Mouse (Mus musculus): ENCODE results near the gene Syngr1. TPM values are rescaled to one million over a fixed set of nuclear protein-coding genes. Genes with fewer than 3 reads are reported as not detected.
"Not testable (repeated sequence)": the region's sequence is repeated elsewhere in the genome, so short reads cannot be mapped to it uniquely, and the experiment has no call there.

The Syngr1 gene
- polyA plus RNA-seq, 1 experiment from 2014 or later: 38.6 TPM

DNA sequence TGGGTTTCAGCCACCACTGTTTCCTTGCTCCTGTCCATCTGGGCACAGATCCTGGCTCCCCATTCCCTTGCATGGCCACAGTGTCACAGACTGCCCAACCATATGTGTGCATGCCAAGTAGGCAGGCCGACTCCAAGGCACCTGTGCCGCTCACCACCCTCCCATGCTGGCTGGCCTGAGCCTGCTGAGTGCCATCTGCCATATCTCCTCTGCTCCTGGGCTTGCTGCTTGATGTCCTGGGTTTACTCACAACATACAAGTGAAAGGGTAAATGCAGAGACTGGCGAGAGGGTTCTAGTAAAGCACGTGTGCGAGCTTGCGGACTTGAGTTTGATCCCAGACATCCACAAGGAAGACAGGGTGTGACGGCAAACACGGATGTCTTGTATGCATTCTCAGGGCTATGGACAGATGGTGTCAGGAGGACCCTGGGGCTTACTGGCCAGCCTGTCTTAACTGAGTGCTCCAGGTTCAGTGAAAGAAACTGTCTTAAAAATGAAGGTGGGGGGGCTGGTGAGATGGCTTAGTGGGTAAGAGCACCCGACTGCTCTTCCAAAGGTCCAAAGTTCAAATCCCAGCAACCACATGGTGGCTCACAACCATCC, 30.7 kb downstream of the Syngr1 start:
- H3K36me3 ChIP-seq (ENCODE audit: control insufficient read depth, insufficient read depth, low read length): no peaks in the 10 kb centered on the region
- peaks cover 6% of the 10 kb centered on the region for H3K4me1 ChIP-seq (replicated peaks; ENCODE audit: control insufficient read depth, insufficient read depth, low read length)
- no peak; the same call in 1 of the 2 replicates for ATAC-seq (replicated peaks; ENCODE audit: low FRiP score)
- no peak overlapping the region for H3K27ac ChIP-seq (ENCODE audit: low read depth, low read length)
- no peak overlapping the region for H3K9ac ChIP-seq (ENCODE audit: low read depth, low read length)
- no peak overlapping the region for H3K4me3 ChIP-seq (ENCODE audit: low read depth, low read length)
- no peaks in the 10 kb centered on the region for H3K9me3 ChIP-seq (ENCODE audit: control insufficient read depth, low read length)
- 91% methylated on average over 9 of the region's 9 CpGs for WGBS
- H3K27me3 ChIP-seq (replicated peaks; ENCODE audit: control insufficient read depth, insufficient read depth, low read length): no peaks in the 10 kb centered on the region
- no peak for DNase-seq (ENCODE audit: low spot score)
- no peak overlapping the region for H3K4me2 ChIP-seq

DNA sequence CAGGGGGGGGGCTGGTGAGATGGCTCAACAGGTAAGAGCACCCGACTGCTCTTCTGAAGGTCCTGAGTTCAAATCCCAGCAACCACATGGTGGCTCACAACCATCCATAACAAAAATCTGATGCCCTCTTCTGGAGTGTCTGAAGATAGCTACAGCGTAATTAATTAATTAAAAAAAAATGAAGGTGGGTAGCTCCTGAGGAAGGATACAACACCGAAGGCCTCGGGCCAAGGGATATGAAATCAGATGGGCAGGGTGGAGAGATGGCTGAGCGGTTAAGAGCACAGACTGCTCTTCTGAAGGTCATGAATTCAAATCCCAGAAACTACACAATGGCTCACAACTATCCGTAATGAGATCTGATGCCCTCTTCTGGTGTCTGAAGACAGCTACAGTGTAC, 31.3 kb downstream of the Syngr1 start:
- H3K4me2 ChIP-seq; H3K9ac ChIP-seq (ENCODE audit: low read depth, low read length); H3K4me3 ChIP-seq (ENCODE audit: low read depth, low read length); H3K36me3 ChIP-seq (ENCODE audit: control insufficient read depth, insufficient read depth, low read length); H3K9me3 ChIP-seq (ENCODE audit: control insufficient read depth, low read length); H3K27me3 ChIP-seq (replicated peaks; ENCODE audit: control insufficient read depth, insufficient read depth, low read length); H3K4me1 ChIP-seq (replicated peaks; ENCODE audit: control insufficient read depth, insufficient read depth, low read length); H3K27ac ChIP-seq (ENCODE audit: low read depth, low read length); ATAC-seq (replicated peaks; ENCODE audit: low FRiP score); DNase-seq (ENCODE audit: low spot score): not testable (repeated sequence)
- 85% methylated on average over 6 of the region's 6 CpGs for WGBS

DNA sequence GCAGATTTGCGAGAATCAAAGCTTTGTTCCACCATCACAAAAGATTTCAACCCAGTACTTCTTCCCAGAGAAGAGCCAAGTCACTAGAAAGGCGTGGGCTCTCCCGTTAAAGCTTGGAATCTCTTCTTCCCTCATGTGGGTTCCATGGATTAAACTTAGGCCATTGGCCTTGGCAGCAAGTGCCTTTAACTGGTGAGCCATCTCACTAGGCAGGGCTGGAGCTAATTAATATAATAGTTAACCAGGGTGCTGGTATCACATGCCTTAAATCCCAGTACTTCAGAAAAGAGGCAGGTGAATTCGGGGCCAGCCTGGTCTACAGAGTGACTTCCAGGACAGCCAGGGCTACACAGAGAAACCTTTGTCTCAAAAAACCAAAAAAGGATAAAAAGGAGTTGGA, 33.5 kb downstream of the Syngr1 start:
- no peak for DNase-seq (ENCODE audit: low spot score)
- no peak for ATAC-seq (replicated peaks; ENCODE audit: low FRiP score)
- no peaks in the 10 kb centered on the region for H3K9me3 ChIP-seq (ENCODE audit: control insufficient read depth, low read length)
- H3K36me3 ChIP-seq (ENCODE audit: control insufficient read depth, insufficient read depth, low read length): no peaks in the 10 kb centered on the region
- H3K4me2 ChIP-seq: no peak overlapping the region
- H3K4me1 ChIP-seq (replicated peaks; ENCODE audit: control insufficient read depth, insufficient read depth, low read length): peaks cover 9% of the 10 kb centered on the region
- H3K9ac ChIP-seq (ENCODE audit: low read depth, low read length): no peak overlapping the region
- no peaks in the 10 kb centered on the region for H3K27me3 ChIP-seq (replicated peaks; ENCODE audit: control insufficient read depth, insufficient read depth, low read length)
- no peak overlapping the region for H3K27ac ChIP-seq (ENCODE audit: low read depth, low read length)
- WGBS: 78% methylated on average over 4 of the region's 4 CpGs
- H3K4me3 ChIP-seq (ENCODE audit: low read depth, low read length): no peak overlapping the region

DNA sequence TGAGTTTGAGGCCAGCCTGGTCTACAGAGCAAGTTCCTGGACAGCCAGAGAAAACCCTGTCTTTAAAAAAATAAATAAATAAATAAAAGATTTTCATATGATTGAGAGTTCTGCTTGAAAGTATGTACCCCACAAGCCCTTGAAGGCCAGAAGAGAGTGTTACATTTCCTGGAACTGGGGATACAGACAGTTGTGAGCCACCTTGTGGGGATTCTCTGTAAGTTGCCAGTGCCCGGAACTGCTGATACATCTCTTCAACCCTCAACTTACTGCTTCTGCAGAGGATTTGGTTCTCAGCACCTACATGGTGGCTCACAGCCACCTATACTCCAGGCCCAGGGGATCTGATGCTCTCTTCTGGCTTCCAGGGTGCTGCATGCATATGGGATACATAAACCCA, 36.1 kb downstream of the Syngr1 start:
- H3K36me3 ChIP-seq (ENCODE audit: control insufficient read depth, insufficient read depth, low read length): no peaks in the 10 kb centered on the region
- ATAC-seq (replicated peaks; ENCODE audit: low FRiP score) (no peak), DNase-seq (ENCODE audit: low spot score) (no peak)
- no peaks in the 10 kb centered on the region for H3K9me3 ChIP-seq (ENCODE audit: control insufficient read depth, low read length)
- H3K27ac ChIP-seq (ENCODE audit: low read depth, low read length): no peak overlapping the region
- H3K9ac ChIP-seq (ENCODE audit: low read depth, low read length): no peak overlapping the region
- WGBS: 46% methylated on average over 1 of the region's 1 CpGs
- H3K4me1 ChIP-seq (replicated peaks; ENCODE audit: control insufficient read depth, insufficient read depth, low read length): peaks cover 28% of the 10 kb centered on the region
- no peak overlapping the region for H3K4me3 ChIP-seq (ENCODE audit: low read depth, low read length)
- H3K27me3 ChIP-seq (replicated peaks; ENCODE audit: control insufficient read depth, insufficient read depth, low read length): no peaks in the 10 kb centered on the region
- H3K4me2 ChIP-seq: no peak overlapping the region

DNA sequence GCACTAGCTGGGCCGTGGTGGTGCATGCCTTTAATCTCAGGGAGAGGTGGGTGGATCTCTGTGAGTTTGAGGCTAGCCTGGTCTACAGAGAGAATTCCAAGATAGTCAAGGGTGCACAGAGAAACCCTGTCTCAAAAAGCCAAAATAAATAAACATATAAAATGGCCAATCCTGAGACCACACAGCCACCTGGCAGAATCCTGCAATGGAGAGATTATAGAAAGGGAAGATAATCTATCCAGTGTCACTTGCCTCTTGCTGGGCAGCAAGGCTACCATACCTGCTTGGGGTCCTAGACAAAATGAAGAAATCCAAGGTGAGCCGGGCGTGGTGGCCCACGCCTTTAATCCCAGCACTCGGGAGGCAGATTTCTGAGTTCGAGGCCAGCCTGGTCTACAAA, 38.8 kb downstream of the Syngr1 start:
- DNase-seq (ENCODE audit: low spot score) (no peak), ATAC-seq (replicated peaks; ENCODE audit: low FRiP score) (no peak)
- H3K27me3 ChIP-seq (replicated peaks; ENCODE audit: control insufficient read depth, insufficient read depth, low read length): no peaks in the 10 kb centered on the region
- H3K27ac ChIP-seq (ENCODE audit: low read depth, low read length): peak overlapping the region; percentile 95
- WGBS: 66% methylated on average over 6 of the region's 6 CpGs
- peak overlapping the region; percentile 56; the same call in 1 of the 2 replicates for H3K4me2 ChIP-seq
- no peaks in the 10 kb centered on the region for H3K9me3 ChIP-seq (ENCODE audit: control insufficient read depth, low read length)
- H3K4me1 ChIP-seq (replicated peaks; ENCODE audit: control insufficient read depth, insufficient read depth, low read length): peaks cover 39% of the 10 kb centered on the region
- no peak overlapping the region for H3K9ac ChIP-seq (ENCODE audit: low read depth, low read length)
- no peak overlapping the region for H3K4me3 ChIP-seq (ENCODE audit: low read depth, low read length)
- H3K36me3 ChIP-seq (ENCODE audit: control insufficient read depth, insufficient read depth, low read length): no peaks in the 10 kb centered on the region

DNA sequence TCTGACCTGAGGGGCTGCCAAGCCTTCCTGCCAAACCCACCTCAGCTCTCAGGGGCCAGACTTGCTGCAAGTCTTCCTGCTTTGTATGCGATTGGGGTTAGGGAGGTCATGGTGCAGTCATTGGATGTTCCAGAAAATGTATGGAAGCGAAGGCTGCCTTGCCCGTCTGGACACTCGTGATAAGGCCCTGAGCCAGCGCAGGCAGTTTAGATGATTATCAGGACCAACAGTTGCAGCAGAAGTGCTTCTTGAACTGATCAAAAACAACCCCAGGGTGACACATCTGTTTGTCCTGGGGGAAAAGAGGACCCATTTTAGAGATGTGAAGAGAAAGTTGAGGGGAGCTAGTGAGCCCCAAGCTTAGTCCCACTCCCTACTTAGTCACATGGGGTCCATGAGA, 39.6 kb downstream of the Syngr1 start:
- Histone ChIP-seq H3K27me3 (replicated peaks; ENCODE audit: control insufficient read depth, insufficient read depth, low read length) (no peaks in the 10 kb centered on the region), H3K9ac (ENCODE audit: low read depth, low read length) (peak overlapping the region; percentile 56), H3K36me3 (ENCODE audit: control insufficient read depth, insufficient read depth, low read length) (no peaks in the 10 kb centered on the region), H3K27ac (ENCODE audit: low read depth, low read length) (peak overlapping the region; percentile 95), H3K4me2 (peak overlapping the region; percentile 56), H3K4me3 (ENCODE audit: low read depth, low read length) (peak overlapping the region; percentile 3; the same call in 1 of the 2 replicates), H3K4me1 (replicated peaks; ENCODE audit: control insufficient read depth, insufficient read depth, low read length) (peaks cover 46% of the 10 kb centered on the region), H3K9me3 (ENCODE audit: control insufficient read depth, low read length) (no peaks in the 10 kb centered on the region)
- ATAC-seq (replicated peaks; ENCODE audit: low FRiP score) (peak; percentile 64), DNase-seq (ENCODE audit: low spot score) (peak; percentile 63)
- WGBS: 43% methylated on average over 5 of the region's 5 CpGs

DNA sequence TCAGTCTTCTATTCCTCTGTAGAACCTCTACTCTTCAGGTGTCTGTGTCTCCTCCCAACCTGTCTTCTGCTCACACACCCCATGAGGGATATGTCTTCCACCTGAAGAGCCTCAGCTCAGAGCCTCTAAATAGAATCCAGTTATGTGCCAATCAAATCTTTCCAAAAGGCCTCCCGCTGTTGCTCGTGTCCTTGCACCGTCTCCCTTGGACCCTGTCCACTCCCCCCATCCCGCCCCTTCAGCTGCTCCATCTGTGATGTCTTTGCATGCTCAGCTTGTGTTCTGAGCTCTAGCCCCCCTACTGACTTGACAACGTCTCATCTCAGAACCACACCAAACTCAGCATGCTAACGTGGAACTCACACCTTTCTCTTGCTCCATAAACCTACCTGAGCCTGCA, 40.3 kb downstream of the Syngr1 start:
- Histone ChIP-seq H3K27ac (ENCODE audit: low read depth, low read length) (peak overlapping the region; percentile 95), H3K4me2 (peak overlapping the region; percentile 56), H3K27me3 (replicated peaks; ENCODE audit: control insufficient read depth, insufficient read depth, low read length) (no peaks in the 10 kb centered on the region), H3K36me3 (ENCODE audit: control insufficient read depth, insufficient read depth, low read length) (peaks cover 3% of the 10 kb centered on the region; the same call in 1 of the 2 replicates), H3K4me1 (replicated peaks; ENCODE audit: control insufficient read depth, insufficient read depth, low read length) (peaks cover 50% of the 10 kb centered on the region), H3K9me3 (ENCODE audit: control insufficient read depth, low read length) (no peaks in the 10 kb centered on the region), H3K4me3 (ENCODE audit: low read depth, low read length) (no peak overlapping the region), H3K9ac (ENCODE audit: low read depth, low read length) (peak overlapping the region; percentile 56)
- WGBS: 60% methylated on average over 6 of the region's 6 CpGs
- DNase-seq (ENCODE audit: low spot score) (no peak), ATAC-seq (replicated peaks; ENCODE audit: low FRiP score) (no peak)

DNA sequence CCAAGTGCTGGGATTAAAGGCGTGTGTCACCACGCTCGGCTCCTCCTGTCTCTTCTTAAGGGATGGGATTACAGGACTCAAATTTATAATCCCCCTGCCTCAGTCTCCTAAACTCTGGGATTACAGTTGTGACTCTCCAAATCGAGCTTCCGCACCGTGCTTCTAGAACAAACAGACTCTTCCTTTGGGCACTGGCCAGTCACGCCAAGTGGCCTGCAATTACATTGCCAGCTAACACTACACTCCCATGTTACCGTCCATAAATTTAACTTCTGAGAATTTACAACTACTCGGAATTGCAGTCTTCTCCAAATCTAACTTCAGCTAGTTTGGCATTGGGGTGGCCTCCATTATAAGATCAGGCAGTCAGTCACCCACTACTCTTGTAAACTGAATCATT, 41.3 kb downstream of the Syngr1 start:
- H3K9me3 ChIP-seq (ENCODE audit: control insufficient read depth, low read length): no peaks in the 10 kb centered on the region

DNA sequence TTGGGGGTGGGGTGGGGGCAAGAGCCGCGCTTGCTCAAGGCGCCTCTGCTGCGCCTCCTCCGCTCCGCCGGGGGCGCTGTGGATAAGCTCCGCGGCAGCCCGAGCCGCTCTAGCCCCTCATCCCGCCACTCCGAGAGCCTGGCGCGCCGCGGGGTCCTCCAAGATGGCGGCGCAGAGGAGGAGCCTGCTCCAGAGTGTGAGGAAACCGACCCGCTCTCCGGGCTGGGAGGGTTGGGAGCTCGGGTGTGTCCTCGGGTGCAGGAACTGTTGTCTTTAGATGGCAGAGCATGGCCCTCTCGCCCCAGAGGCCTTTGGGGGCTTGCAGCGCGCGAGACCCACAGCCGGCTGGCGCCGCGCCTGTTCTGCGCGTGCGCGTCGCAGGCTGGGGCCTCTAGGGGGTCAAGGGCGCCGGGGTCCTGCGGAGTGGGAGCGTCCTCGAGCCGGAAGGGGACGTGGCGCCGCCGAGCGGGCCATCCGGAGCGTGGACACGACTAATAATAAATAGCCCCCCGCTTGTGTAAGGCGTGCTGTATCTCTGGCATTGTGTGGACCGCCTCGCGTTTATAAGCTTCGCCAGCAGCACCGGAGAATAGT, 42.0 kb downstream of the Syngr1 start, which contains the start of gene Tab1:
Gene Tab1 (plus strand): TSS at position 135 of the 594 bp plus-strand sequence.
- H3K4me1 ChIP-seq (replicated peaks; ENCODE audit: control insufficient read depth, insufficient read depth, low read length): peaks cover 56% of the 10 kb centered on the region
- peak; percentile 87 for ATAC-seq (replicated peaks; ENCODE audit: low FRiP score)
- H3K4me2 ChIP-seq: peak within 1 kb of the TSS; percentile 81
- H3K36me3 ChIP-seq (ENCODE audit: control insufficient read depth, insufficient read depth, low read length): peaks cover 6% of the 10 kb centered on the region; the same call in 1 of the 2 replicates
- DNase-seq (ENCODE audit: low spot score): peak; percentile 97
- no peaks in the 10 kb centered on the region for H3K27me3 ChIP-seq (replicated peaks; ENCODE audit: control insufficient read depth, insufficient read depth, low read length)
- H3K9ac ChIP-seq (ENCODE audit: low read depth, low read length): peak within 1 kb of the TSS; percentile 90
- peak within 1 kb of the TSS; percentile 99 for H3K27ac ChIP-seq (ENCODE audit: low read depth, low read length)
- no peaks in the 10 kb centered on the region for H3K9me3 ChIP-seq (ENCODE audit: control insufficient read depth, low read length)
- peak within 1 kb of the TSS; percentile 81 for H3K4me3 ChIP-seq (ENCODE audit: low read depth, low read length)
- under 1% methylated on average over 56 of the region's 59 CpGs for WGBS

More for the DNA sequence above, 41.3 kb downstream of the Syngr1 start:
- Histone ChIP-seq H3K4me3 (ENCODE audit: low read depth, low read length) (peak overlapping the region; percentile 81), H3K4me1 (replicated peaks; ENCODE audit: control insufficient read depth, insufficient read depth, low read length) (peaks cover 51% of the 10 kb centered on the region), H3K4me2 (peak overlapping the region; percentile 81), H3K9ac (ENCODE audit: low read depth, low read length) (peak overlapping the region; percentile 90; the same call in 1 of the 2 replicates), H3K36me3 (ENCODE audit: control insufficient read depth, insufficient read depth, low read length) (peaks cover 6% of the 10 kb centered on the region; the same call in 1 of the 2 replicates), H3K27me3 (replicated peaks; ENCODE audit: control insufficient read depth, insufficient read depth, low read length) (no peaks in the 10 kb centered on the region), H3K27ac (ENCODE audit: low read depth, low read length) (0 out of 2 replicates have a peak overlapping the region, but pooled peaks have one; percentile 99)
- no peak for ATAC-seq (replicated peaks; ENCODE audit: low FRiP score)
- DNase-seq (ENCODE audit: low spot score): no peak
- 76% methylated on average over 9 of the region's 9 CpGs for WGBS
